Mouse (Mus musculus): ENCODE results near the gene Serpina1f.

The Serpina1f gene

GRCm38 (mm10) chr12:103695429-103695828, at the start of gene Serpina1f:
Gene Serpina1f (minus strand): TSS chr12:103695529.
- TF ChIP-seq GATA4 (IDR thresholded peaks at IDR 0.05; ENCODE audit: insufficient replicate concordance, low read length) = no peak

GRCm38 (mm10) chr12:103711537-103711936, 16.2 kb upstream of the Serpina1f start:
- no peak for TF ChIP-seq GATA4 (IDR thresholded peaks at IDR 0.05; ENCODE audit: insufficient replicate concordance, low read length)

GRCm38 (mm10) chr12:103710405-103710804, 15.1 kb upstream of the Serpina1f start:
- TF ChIP-seq GATA4 (IDR thresholded peaks at IDR 0.05; ENCODE audit: insufficient replicate concordance, low read length) = no peak

DNA sequence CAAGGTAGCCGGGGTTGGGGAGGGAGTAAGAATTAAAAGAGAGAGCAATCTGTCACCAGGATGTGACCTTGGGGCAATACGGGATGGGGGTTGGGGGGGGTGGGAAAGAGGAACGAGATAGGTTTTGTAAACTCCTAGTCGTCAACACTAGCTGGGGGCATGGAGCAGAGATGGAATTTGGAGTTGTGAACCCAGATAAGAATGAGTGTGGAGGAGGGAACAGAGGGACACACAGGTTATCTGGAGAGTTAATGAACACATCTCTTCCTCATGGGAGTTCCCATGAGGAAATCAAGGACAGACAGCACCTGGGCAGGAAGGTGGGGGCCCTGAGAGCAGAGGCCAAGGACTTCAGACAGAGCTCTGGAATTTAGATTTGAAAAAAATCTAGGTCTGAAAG, 10.8 kb upstream of the Serpina1f start:
- TF ChIP-seq GATA4 (IDR thresholded peaks at IDR 0.05; ENCODE audit: insufficient replicate concordance, low read length) = peak; percentile 25; the same call in 1 of the 2 replicates

GRCm38 (mm10) chr12:103705547-103705946, 10.2 kb upstream of the Serpina1f start:
- no peak for TF ChIP-seq GATA4 (IDR thresholded peaks at IDR 0.05; ENCODE audit: insufficient replicate concordance, low read length)

- TF ChIP-seq GATA4 (IDR thresholded peaks at IDR 0.05; ENCODE audit: insufficient replicate concordance, low read length) = no peak
These were observed 4.9 kb upstream of the Serpina1f start for GRCm38 (mm10) chr12:103700144-103700750.

- TF ChIP-seq GATA4 (IDR thresholded peaks at IDR 0.05; ENCODE audit: insufficient replicate concordance, low read length) = no peak
These were observed 7.0 kb downstream of the Serpina1f start for GRCm38 (mm10) chr12:103688221-103688814.

DNA sequence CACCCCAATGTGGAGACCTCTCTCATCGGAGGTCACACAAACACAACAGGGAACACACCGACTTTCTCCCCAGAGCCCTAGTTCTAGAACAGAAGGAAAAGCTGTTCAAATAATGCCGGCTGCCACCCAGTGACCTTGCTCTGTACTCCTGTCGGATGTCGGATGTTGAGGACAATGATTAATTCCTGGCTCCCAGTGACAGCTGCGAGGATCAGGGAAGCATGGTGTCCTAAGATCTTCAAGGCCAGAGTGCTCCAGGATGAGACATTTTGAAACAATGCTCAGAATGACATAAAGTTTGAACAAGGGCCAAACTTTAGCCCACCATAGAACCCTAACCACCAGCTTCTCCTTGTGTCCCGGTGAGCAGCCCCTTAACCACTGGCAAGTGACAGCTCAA, 8.3 kb downstream of the Serpina1f start:
- no peak for TF ChIP-seq GATA4 (IDR thresholded peaks at IDR 0.05; ENCODE audit: insufficient replicate concordance, low read length)

GRCm38 (mm10) chr12:103686050-103686449, 9.3 kb downstream of the Serpina1f start:
- TF ChIP-seq GATA4 (IDR thresholded peaks at IDR 0.05; ENCODE audit: insufficient replicate concordance, low read length) = no peak

- TF ChIP-seq GATA4 (IDR thresholded peaks at IDR 0.05; ENCODE audit: insufficient replicate concordance, low read length) = no peak
These were observed 9.9 kb downstream of the Serpina1f start for GRCm38 (mm10) chr12:103685386-103685785.

GRCm38 (mm10) chr12:103683775-103684174, 11.6 kb downstream of the Serpina1f start:
- no peak for TF ChIP-seq GATA4 (IDR thresholded peaks at IDR 0.05; ENCODE audit: insufficient replicate concordance, low read length)

DNA sequence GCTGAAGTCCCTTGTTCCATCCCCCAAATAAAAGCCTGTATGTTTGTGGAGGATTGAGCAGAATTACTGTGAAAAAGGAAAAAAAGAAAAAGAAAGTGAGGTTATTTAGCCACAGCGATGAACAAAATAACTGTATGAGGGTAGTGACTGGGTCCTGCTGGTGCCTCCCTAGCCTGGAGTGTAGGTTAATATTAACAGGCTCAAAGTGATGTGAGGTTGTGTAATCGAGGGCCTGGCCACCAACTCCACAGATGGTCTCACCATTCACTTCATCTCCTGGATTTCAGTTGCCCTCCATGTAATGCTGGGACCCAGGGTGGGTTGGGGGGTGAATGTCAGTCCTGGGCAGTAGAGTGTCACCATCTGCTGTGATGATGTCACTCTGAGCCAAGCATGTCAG, 13.6 kb downstream of the Serpina1f start:
- no peak for TF ChIP-seq GATA4 (IDR thresholded peaks at IDR 0.05; ENCODE audit: insufficient replicate concordance, low read length)

DNA sequence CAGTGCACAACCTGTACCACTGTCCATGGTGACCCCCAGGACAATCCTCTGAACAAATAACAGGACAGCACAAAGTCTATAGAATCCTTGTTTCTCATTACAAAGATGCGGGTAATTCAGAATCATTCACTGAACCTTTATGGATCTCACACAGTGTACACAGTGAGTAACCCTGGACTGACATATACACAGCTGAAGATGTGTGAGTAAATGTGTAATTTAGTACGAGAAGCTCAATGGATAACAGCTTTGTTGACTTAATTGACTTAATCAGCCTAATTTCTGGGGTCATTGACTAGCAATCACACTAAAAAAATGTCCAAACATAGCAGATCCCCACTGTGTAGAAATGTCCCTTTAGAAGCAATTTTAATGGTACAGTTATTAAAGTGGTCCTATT, 14.2 kb downstream of the Serpina1f start:
- TF ChIP-seq GATA4 (IDR thresholded peaks at IDR 0.05; ENCODE audit: insufficient replicate concordance, low read length) = no peak

DNA sequence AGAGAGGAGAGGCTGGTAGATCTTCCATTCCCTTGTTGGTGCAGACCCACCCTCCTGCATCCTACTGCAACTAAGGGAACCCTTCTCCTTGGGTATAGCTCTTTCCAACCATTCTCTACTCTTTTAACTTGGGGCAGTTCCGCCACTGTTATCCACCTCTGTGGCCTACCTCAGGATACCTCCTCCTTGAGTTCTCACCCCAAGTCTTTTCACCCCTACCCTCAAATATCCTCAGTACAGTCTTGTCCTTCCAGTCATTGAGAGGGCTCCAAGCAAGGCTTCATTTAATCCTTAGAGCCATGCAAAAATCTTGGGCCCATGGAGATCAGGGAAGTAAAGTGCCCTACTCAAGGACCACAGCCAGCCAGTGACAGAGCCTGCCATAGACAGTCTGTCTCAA, 19.3 kb downstream of the Serpina1f start, which contains the start of gene Serpina16:
Serpina16 (minus strand) TSS at position 101 of the 400 bp plus-strand sequence.
- no peak for TF ChIP-seq GATA4 (IDR thresholded peaks at IDR 0.05; ENCODE audit: insufficient replicate concordance, low read length)

- TF ChIP-seq GATA4 (IDR thresholded peaks at IDR 0.05; ENCODE audit: insufficient replicate concordance, low read length) = no peak
These were observed 22.1 kb downstream of the Serpina1f start for GRCm38 (mm10) chr12:103673179-103673578.

DNA sequence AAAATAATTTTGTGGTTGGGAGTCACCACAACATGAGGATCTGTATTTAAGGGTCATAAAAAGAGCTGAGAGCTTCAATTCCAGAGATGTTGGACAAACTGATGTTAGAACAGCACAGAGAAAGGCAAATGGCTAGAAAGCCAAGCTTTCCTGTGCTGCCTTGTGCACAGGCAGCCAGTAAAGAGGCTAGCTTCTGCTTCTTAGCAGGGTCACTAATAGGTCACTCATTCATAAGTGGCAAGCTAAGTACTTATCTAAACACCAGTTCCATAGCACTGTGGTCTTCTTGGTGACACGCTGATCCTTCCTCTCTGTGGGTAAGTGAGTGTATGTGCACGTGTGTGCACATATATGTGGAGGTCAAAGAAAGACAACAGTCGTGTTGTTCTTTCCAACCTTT, 23.8 kb downstream of the Serpina1f start:
- no peak for TF ChIP-seq GATA4 (IDR thresholded peaks at IDR 0.05; ENCODE audit: insufficient replicate concordance, low read length)

- TF ChIP-seq GATA4 (IDR thresholded peaks at IDR 0.05; ENCODE audit: insufficient replicate concordance, low read length) = no peak
These were observed 24.4 kb downstream of the Serpina1f start for GRCm38 (mm10) chr12:103670964-103671363.
